Mouse (Mus musculus): ENCODE results near the gene Kcmf1. TPM values are rescaled to one million over a fixed set of nuclear protein-coding genes. Genes with fewer than 3 reads are reported as not detected.

Kcmf1 gene
- polyA plus RNA-seq, 2 experiments = 27.7 to 29.5 TPM

DNA sequence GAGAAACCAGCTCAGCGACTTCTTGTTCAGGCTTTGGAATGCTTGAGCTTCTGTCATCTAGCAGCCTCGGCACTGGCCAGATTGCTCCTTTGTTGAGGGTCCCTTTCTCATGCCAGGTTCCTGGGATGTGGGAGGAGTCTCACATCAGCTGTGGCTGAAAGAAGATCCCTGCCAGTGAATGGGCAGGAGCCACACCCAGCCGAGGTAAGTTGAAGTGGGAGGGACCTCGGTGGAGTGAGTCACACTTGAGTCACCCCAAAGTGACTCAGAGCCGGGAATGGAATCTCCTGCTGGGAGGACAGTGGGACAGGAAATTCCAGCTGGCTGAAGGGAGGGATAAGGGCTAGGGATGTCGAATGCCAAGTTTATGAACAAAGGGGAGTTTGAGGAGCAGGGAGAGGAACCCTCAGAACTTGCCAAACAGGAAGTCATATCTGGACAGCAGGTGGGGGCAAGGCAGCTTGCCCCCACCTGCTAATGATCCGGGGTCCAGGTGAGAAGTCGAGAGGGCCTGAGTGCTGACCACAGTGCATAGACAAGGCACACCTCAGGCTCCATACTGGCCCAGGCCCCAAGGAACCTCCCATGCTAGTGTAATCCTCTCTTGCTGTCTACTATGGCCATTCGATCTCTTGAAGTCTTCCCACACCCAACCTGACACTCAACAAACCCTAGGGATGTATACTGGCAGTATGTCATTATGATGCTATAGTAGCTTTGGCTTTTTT, 27.1 kb upstream of the Kcmf1 start:
- no peak for DNase-seq (ENCODE audit: low read depth in 3 of 3, low spot score in 3 of 3)
- TF ChIP-seq CTCF (IDR thresholded peaks at IDR 0.05; ENCODE audit: low read depth) (no peak), EP300 (IDR thresholded peaks at IDR 0.05; ENCODE audit: low read depth) (no peak)
- H3K4me3 ChIP-seq (ENCODE audit: insufficient read depth in 1 of 2, low read depth in 2 of 2, low read length in 2 of 2) = no peak overlapping the region
- 0 out of 4 replicates have a peak, but pooled peaks cover 0 to 2% of the 10 kb centered on the region in 2 experiments for H3K4me1 ChIP-seq (replicated peaks; ENCODE audit: control insufficient read depth in 2 of 2, insufficient read depth in 2 of 2, low read length in 1 of 2)
- H3K9me3 ChIP-seq (ENCODE audit: control insufficient read depth, low read length) = no peaks in the 10 kb centered on the region
- no peaks in the 10 kb centered on the region for H3K27me3 ChIP-seq (ENCODE audit: control insufficient read depth, insufficient read depth, low read length)
- WGBS (ENCODE audit: insufficient replicate concordance) = 26% methylated on average over 9 of the region's 9 CpGs
- peak; percentile 21; the same call in 1 of the 2 replicates for ATAC-seq (ENCODE audit: insufficient read depth)
- H3K4me2 ChIP-seq (ENCODE audit: low read depth) = no peak overlapping the region
- no peak overlapping the region for H3K9ac ChIP-seq (replicated peaks)
- H3K27ac ChIP-seq = no peak overlapping the region
- no peaks in the 10 kb centered on the region for H3K36me3 ChIP-seq (replicated peaks; ENCODE audit: control insufficient read depth, insufficient read depth, low read depth)

DNA sequence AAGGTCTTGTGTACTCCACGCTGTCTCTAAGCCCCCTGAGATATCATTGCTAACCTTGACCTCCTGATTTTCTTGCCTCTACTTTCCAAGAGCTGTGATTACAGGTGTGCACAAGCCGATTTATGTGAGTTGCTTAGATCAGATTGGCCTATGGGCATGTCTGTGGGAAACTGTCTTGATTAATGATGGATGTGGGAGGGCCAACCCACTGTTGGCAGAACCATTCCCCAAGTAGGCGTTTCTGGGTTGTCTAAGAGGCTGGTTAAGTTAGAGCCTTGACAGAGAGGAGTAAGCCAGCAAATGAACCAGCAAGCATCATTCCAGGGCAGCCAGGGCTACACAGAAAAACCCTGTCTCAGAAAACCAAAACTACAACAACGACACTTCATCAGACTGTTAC, 26.3 kb upstream of the Kcmf1 start:
- WGBS (ENCODE audit: insufficient replicate concordance) = 49% methylated on average over 4 of the region's 4 CpGs
- H3K4me1 ChIP-seq (replicated peaks; ENCODE audit: control insufficient read depth in 2 of 2, insufficient read depth in 2 of 2, low read length in 1 of 2) = 0 out of 4 replicates have a peak, but pooled peaks cover 0 to 2% of the 10 kb centered on the region in 2 experiments
- no peaks in the 10 kb centered on the region for H3K36me3 ChIP-seq (replicated peaks; ENCODE audit: control insufficient read depth, insufficient read depth, low read depth)
- TF ChIP-seq CTCF (IDR thresholded peaks at IDR 0.05; ENCODE audit: low read depth) = no peak
- TF ChIP-seq EP300 (IDR thresholded peaks at IDR 0.05; ENCODE audit: low read depth) = no peak
- no peak for DNase-seq (ENCODE audit: low read depth in 3 of 3, low spot score in 3 of 3)
- H3K9ac ChIP-seq (replicated peaks) = no peak overlapping the region
- H3K27ac ChIP-seq = no peak overlapping the region
- H3K27me3 ChIP-seq (ENCODE audit: control insufficient read depth, insufficient read depth, low read length) = no peaks in the 10 kb centered on the region
- no peaks in the 10 kb centered on the region for H3K9me3 ChIP-seq (ENCODE audit: control insufficient read depth, low read length)
- ATAC-seq (ENCODE audit: insufficient read depth) = no peak
- no peak overlapping the region for H3K4me3 ChIP-seq (ENCODE audit: insufficient read depth in 1 of 2, low read depth in 2 of 2, low read length in 2 of 2)
- no peak overlapping the region for H3K4me2 ChIP-seq (ENCODE audit: low read depth)

DNA sequence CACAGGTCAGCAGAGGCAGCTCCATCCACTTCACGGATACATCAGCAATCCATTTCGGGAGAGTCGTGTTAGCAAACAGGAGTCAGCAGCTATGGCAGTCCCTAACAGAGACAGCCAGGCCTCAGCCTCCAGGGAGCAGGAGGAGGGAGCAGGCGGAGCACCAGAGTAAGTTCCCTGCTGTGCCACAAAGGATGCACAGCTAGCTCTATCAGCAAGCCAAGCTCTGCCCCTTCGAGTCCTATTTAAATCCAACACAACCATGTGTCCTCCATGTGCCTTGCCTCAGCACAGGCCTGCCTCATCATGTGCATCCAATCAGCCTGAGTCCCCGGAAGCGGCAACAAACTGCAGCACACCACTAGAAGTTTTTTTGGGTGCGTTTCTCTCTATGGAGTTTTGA, 23.6 kb upstream of the Kcmf1 start:
- Histone ChIP-seq H3K9me3 (ENCODE audit: control insufficient read depth, low read length) (no peaks in the 10 kb centered on the region), H3K4me3 (ENCODE audit: insufficient read depth in 1 of 2, low read depth in 2 of 2, low read length in 2 of 2) (no peak overlapping the region), H3K4me1 (replicated peaks; ENCODE audit: control insufficient read depth in 2 of 2, insufficient read depth in 2 of 2, low read length in 1 of 2) (0 out of 4 replicates have a peak, but pooled peaks cover 0 to 2% of the 10 kb centered on the region in 2 experiments), H3K27ac (no peak overlapping the region), H3K27me3 (ENCODE audit: control insufficient read depth, insufficient read depth, low read length) (no peaks in the 10 kb centered on the region), H3K36me3 (replicated peaks; ENCODE audit: control insufficient read depth, insufficient read depth, low read depth) (no peaks in the 10 kb centered on the region), H3K4me2 (ENCODE audit: low read depth) (no peak overlapping the region), H3K9ac (replicated peaks) (no peak overlapping the region)
- TF ChIP-seq CTCF (IDR thresholded peaks at IDR 0.05; ENCODE audit: low read depth) (no peak), EP300 (IDR thresholded peaks at IDR 0.05; ENCODE audit: low read depth) (no peak)
- DNase-seq (ENCODE audit: low read depth in 3 of 3, low spot score in 3 of 3) (no peak), ATAC-seq (ENCODE audit: insufficient read depth) (no peak)
- WGBS (ENCODE audit: insufficient replicate concordance) = 61% methylated on average over 8 of the region's 8 CpGs

DNA sequence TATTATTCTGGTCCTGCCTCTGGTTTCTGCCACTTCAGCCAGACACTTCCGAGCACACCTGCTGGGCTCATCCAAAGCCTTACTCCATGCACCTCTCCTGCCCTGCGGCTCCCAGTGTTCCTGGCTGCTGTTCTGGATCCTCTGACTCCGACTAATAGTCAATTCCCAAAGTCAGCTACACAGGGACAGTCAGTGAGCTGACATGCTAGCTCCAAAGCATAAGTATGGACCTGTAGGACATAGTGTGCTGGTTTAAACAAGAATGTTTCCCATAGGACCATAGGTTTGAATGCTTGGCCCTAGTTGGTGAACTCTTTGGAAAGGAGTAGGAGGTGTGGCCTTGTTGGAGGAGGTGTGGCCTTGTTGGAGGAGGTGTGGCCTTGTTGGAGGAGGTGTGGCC, 21.3 kb upstream of the Kcmf1 start:
- no peaks in the 10 kb centered on the region for H3K36me3 ChIP-seq (replicated peaks; ENCODE audit: control insufficient read depth, insufficient read depth, low read depth)
- H3K4me1 ChIP-seq (replicated peaks; ENCODE audit: control insufficient read depth in 2 of 2, insufficient read depth in 2 of 2, low read length in 1 of 2) = no peaks in the 10 kb centered on the region
- H3K9ac ChIP-seq (replicated peaks) = no peak overlapping the region
- no peak overlapping the region for H3K4me2 ChIP-seq (ENCODE audit: low read depth)
- 84% methylated on average over 3 of the region's 3 CpGs for WGBS (ENCODE audit: insufficient replicate concordance)
- H3K4me3 ChIP-seq (ENCODE audit: insufficient read depth in 1 of 2, low read depth in 2 of 2, low read length in 2 of 2) = no peak overlapping the region
- no peak for DNase-seq (ENCODE audit: low read depth in 3 of 3, low spot score in 3 of 3)
- TF ChIP-seq EP300 (IDR thresholded peaks at IDR 0.05; ENCODE audit: low read depth) = no peak
- TF ChIP-seq CTCF (IDR thresholded peaks at IDR 0.05; ENCODE audit: low read depth) = no peak
- no peaks in the 10 kb centered on the region for H3K9me3 ChIP-seq (ENCODE audit: control insufficient read depth, low read length)
- H3K27me3 ChIP-seq (ENCODE audit: control insufficient read depth, insufficient read depth, low read length) = no peaks in the 10 kb centered on the region
- no peak overlapping the region for H3K27ac ChIP-seq
- no peak for ATAC-seq (ENCODE audit: insufficient read depth)

DNA sequence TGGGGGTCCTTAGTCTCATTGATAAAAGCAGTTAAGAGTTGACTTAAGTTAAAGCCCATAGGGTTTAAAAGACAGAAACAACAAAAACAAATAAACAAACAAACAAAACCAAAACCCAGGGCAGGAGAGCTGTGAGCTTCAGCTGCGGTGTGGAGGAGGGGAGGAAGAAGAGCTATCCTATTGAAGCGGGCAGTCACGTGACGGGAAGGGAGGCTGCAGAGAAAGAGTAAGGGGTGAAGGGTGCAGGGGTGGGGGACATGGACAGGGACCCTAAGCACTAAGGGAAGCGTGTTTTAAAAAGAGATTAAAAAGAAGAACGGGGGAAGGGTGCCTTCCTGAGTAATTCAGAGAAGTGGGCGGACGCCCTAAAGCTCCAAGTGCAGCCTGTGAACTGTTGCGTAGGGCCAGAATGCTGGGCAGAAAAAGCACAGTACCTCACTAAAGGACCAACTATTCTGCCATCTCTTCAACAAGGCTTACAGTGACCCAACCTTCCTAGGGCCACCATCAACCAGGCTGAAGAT, 18.8 kb upstream of the Kcmf1 start:
- H3K36me3 ChIP-seq (replicated peaks; ENCODE audit: control insufficient read depth, insufficient read depth, low read depth) = no peaks in the 10 kb centered on the region
- H3K27me3 ChIP-seq (ENCODE audit: control insufficient read depth, insufficient read depth, low read length) = no peaks in the 10 kb centered on the region
- DNase-seq (ENCODE audit: low read depth in 3 of 3, low spot score in 3 of 3) (no peak), ATAC-seq (ENCODE audit: insufficient read depth) (no peak)
- no peak for TF ChIP-seq EP300 (IDR thresholded peaks at IDR 0.05; ENCODE audit: low read depth)
- TF ChIP-seq CTCF (IDR thresholded peaks at IDR 0.05; ENCODE audit: low read depth) = no peak
- no peak overlapping the region for H3K4me2 ChIP-seq (ENCODE audit: low read depth)
- no peaks in the 10 kb centered on the region for H3K9me3 ChIP-seq (ENCODE audit: control insufficient read depth, low read length)
- 57% methylated on average over 9 of the region's 9 CpGs for WGBS (ENCODE audit: insufficient replicate concordance)
- H3K4me3 ChIP-seq (ENCODE audit: insufficient read depth in 1 of 2, low read depth in 2 of 2, low read length in 2 of 2) = no peak overlapping the region
- H3K4me1 ChIP-seq (replicated peaks; ENCODE audit: control insufficient read depth in 2 of 2, insufficient read depth in 2 of 2, low read length in 1 of 2) = no peaks in the 10 kb centered on the region
- no peak overlapping the region for H3K27ac ChIP-seq
- H3K9ac ChIP-seq (replicated peaks) = no peak overlapping the region

All from liver, embryonic 14.5 days (tissue).